Mouse (Mus musculus) embryo, embryonic 11 days (tissue): ENCODE results near the gene Pard3.
"Not testable (repeated sequence)": the region's sequence is repeated elsewhere in the genome, so short reads cannot be mapped to it uniquely, and the experiment has no call there.

Experiments
- DNase-seq: peaks from one replicate; pipeline ENCODE4 v3.0.0-alpha.2; 2015

Pard3 gene

GRCm38 (mm10) chr8:127140945-127141344 is 77.3 kb downstream of the Pard3 start:
- no peak for DNase-seq

DNA sequence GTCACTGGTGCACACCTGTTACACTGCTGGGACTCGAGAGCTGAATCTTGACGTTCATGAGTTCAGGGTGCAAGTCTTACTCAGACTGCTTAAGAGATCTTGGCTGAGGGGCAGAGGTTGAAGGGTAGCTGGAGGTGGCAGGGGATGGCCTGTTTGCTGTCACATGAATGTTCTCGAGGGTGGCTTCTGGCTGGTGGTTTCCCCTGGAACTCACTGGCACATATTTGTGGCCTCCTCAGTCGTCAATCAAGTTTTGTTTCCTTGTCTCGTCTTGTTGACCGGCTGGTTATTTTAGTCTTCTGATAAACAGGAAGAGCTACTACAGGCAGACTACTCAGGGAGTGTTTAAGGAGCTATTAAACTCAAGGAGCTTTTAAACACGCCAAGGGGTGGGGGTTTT is 79.9 kb downstream of the Pard3 start:
- DNase-seq = no peak

GRCm38 (mm10) chr8:127144562-127144961 is 80.9 kb downstream of the Pard3 start:
- DNase-seq = no peak

DNA sequence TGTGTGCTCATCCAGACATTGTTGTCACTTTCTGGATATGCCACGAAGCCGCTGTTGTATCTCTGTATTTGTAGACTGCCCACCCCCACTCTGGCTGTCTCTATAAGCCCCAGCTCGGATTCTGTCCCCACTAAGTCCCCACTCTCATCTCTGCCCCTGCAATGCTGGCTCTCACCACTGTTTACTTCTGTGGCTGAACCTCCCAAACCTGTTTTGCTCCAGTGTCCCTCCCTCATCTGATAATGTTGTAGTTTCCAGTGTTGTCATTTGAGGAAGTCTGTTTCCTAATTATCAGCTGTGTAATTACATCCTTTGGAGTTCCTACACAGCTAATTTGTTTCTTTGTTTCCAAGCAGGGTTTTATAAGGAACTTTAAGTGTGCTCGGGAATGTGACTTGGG is 81.4 kb downstream of the Pard3 start:
- DNase-seq = no peak

DNA sequence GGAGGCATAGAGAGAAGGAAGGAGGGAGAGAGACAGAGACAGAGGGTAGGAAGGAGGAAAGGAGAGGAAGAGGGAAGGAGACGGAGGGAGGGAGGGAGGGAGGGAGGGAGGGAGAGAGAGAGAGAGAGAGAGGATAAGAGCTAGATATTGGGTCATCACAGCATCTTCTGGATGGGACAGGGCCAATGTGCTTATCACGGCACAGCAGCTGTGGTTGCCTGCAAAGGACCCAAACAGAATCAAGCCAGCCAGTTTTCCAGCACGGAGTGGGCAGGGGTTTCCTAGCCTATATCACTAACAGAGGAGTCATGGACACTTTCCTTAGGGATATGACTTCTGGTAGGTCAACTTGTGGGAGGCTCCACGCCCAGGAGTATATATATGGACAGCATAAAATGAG is 82.4 kb downstream of the Pard3 start:
- no peak for DNase-seq

DNA sequence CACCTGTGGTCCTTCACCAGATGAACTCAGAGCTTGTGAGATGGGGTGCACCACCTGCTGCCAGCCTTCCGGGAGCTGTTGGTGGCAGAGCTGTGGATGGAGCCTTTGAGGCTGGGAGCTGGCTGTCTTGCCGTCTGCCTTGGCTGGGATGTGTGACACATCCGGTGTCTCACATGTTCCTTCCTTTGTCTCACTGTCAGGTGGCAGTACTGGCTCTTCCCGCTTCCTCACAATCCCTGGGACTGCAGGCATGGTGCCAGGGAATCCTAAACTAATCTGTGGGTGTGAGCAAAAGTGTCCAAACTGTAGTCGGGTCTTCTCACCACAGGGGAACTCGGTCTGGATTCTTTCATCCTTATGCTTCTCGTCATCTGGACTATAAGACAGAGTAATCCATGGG is 85.1 kb downstream of the Pard3 start:
- DNase-seq = no peak

GRCm38 (mm10) chr8:127150645-127151044 is 87.0 kb downstream of the Pard3 start:
- DNase-seq = no peak

DNA sequence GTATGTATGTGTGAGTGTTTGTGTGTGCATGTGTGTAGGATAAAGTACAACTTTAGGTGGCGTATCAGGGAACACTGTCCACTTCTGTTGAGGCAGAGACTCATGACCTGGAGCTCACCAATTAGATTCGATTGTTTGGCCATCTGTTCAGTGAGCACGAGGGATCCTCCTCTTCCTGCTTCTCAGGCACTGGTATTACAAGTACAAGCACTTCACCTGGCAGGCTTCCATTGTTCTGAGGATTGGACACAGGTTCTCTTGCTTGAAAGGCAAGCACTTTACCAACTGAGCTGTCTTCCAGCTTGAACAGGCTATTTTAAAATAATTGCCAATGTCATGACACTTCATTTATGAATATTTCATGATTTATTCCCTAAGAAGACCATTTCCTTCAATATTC is 88.0 kb downstream of the Pard3 start:
- DNase-seq = no peak

GRCm38 (mm10) chr8:127157087-127157486 is 93.4 kb downstream of the Pard3 start:
- DNase-seq = no peak

GRCm38 (mm10) chr8:127159421-127159966 is 95.8 kb downstream of the Pard3 start:
- DNase-seq = no peak

GRCm38 (mm10) chr8:127161854-127162253 is 98.2 kb downstream of the Pard3 start:
- no peak for DNase-seq

DNA sequence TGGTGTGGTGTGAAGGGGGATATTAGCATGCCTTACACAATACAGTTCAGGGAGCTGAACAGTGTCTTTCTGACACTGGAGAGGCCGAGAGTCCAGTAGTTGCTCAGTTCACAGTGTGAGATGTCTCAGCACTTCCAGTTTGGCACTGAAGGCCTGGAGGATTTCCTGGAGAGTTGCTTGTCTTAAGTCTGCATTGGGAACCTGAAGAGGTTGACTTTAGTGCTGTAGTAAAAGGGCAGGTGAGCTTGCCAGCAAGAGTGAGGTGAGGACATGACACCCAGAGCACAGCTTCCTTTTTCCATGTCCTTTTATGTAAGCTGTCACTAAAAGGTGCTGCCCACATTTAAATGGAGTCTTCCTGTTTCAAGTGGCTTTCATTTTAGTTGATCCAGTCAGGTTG is 99.1 kb downstream of the Pard3 start:
- no peak for DNase-seq

DNA sequence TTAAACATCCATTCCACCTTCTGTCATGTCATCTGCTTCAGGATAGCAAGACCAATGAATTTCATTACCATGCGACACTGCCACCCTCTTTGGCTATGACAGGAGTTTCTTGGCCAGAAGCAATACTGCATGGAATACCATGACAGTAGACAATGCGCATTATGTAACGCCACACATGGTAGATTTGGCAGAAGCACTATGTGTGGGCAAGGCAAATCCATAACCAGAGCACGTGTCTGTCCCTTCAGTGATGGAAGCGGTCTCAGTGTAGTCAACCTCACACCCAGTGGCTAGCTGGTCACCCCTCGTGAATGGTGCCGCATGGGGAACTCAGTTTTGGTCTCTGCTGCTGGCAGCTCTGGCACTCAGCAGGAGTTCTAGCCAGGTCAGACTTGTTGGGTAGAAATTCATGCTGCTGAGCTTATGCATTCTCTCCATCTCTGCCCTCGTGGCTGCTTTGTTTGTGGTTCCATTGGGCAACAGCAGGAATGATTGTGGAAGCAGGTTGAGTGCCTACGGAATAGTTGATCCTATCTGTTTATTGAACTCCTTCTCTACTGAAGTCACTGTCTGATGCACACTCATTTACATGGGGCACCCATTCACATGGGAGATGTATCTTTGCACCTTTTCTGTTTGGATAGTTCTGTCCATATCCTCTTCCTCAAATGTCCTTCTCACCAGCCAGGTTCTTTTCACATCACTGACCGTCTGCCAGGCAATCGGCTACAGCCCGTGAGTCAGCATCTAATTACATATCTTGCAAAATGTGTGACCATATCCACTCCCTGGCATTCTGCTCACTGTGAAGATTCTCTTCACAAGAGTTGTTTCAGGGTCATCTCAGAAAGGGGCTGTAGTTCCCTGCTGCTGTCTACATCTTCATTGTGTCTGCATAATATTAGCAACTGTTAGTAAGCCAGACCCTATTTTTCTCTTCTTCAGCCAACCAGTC is 100.9 kb downstream of the Pard3 start:
- no peak for DNase-seq

- DNase-seq = no peak
Observed at GRCm38 (mm10) chr8:127168496-127168895, 104.8 kb downstream of the Pard3 start.

DNA sequence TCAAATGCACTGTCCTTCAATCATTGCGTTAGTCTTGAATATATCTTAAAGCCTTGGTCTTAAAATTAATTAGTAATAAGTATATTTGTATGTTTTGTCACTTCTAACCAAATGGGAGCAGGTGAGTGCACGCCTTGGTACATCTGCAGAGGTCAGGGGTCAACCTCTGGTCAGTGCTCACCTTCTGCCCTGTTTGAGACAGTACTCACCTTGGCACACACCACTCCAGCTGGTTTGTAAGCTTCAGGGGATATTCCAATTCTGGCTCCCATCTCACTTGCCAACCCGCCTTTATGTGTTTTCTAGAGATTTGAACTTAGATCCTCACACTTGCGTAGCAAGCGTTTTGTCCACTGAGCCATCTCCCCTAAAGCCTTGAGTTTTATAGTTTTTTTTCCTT is 105.7 kb downstream of the Pard3 start:
- no peak for DNase-seq

DNA sequence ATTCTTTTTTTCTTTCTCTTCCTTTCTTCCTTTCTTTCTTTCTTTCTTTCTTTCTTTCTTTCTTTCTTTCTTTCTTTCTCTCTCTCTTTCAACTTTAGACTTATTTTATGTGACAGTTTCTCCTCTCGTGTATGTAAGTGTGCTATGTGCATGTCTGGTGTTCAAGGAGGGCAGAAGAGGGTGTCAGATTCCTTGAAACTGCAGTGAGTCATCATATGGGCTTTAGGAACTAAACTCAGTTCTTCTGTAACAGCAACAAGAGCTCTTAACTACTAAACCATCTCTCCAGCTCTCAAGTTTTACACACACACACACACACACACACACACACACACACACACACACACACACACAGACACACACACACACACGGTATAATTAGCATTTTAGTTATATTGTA is 106.7 kb downstream of the Pard3 start:
- not testable (repeated sequence) for DNase-seq

- DNase-seq = no peak
Observed at GRCm38 (mm10) chr8:127170930-127171329, 107.2 kb downstream of the Pard3 start.

DNA sequence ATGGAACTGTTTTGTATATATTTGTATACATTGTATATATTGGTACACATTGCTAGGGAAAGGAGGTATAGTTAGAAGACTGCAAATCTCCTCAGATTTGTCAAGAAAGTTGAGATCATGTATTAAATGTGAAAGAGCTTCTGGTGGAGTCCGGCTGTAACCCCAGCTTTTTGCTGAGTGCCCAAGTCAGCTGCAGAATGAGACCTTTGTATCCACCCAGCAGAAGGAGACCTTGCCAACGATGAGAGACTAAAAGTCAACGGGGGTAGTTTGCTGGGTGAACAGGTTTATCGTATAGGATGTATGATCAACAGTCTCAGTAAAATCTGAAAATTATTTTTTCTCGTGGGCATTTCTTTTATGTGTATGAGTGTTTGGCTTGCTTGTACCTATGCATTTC is 109.8 kb downstream of the Pard3 start:
- no peak for DNase-seq

- DNase-seq = no peak
Observed at GRCm38 (mm10) chr8:127174411-127174810, 110.7 kb downstream of the Pard3 start.

GRCm38 (mm10) chr8:127175160-127175836 is 111.6 kb downstream of the Pard3 start:
- no peak for DNase-seq

DNA sequence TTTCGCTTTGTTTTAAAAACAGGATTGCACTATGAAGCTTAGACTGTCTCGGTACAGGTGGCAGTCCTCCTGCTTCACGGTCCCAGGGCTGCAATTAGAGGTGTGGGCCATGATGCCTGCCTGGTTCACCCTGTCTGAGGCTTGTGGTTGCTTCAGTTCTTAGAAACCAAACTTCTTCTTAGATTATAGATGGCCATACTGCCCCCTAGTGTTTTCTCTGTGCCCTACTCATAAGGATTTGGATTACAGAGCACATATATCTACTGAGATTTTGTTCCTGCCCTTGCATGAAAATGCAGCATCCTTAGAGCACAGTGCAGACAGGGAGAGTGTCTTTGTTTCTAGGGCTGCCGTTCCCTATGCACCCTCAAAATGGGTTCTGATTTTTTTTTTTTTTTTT is 114.9 kb downstream of the Pard3 start:
- DNase-seq = peak; percentile 85

GRCm38 (mm10) chr8:127181246-127181645 is 117.6 kb downstream of the Pard3 start:
- no peak for DNase-seq

DNA sequence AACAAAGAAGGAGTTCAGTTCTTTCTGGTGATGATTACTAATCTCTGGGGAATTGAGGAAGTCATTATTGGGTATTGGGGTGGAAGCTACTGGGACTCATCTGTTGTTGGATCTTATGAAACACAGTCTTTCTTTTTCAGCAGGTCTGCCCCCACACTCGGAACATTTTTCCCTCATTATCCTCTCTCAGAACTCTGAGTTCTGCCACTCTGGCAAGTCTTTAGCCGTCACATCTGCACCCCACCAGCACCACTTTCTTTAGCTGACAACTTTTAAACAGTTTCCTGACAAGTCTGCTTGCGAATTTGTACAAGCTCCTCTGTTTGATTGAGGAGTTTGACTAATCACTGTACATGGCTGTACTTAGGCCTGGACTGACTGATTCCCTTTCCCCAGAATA is 118.4 kb downstream of the Pard3 start:
- no peak for DNase-seq

DNA sequence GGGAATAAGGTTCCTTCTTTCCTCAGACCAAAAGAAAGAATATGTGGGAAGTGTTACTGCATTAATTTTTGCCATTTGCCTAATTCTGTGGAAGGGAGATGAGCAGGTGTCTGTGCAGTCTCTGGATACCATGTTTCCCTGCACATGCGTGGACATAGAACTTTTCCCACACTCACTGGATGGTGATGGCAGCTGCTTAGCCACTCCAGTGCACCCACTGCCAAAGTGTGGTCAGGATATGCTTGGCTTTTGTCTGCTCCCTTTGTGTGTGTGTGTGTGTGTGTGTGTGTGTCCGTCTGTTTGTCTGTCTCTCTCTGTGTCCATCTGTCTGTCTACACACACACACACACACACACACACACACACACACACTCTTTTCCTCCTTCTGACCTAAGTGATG is 119.8 kb downstream of the Pard3 start:
- no peak for DNase-seq
